Mouse (Mus musculus): ENCODE measurements around the gene Pglyrp2. TPM values are rescaled to one million over a fixed set of nuclear protein-coding genes. Genes with fewer than 3 reads are reported as not detected.

The Pglyrp2 gene
- polyA plus RNA-seq, 1 experiment, result 2.3 TPM

DNA sequence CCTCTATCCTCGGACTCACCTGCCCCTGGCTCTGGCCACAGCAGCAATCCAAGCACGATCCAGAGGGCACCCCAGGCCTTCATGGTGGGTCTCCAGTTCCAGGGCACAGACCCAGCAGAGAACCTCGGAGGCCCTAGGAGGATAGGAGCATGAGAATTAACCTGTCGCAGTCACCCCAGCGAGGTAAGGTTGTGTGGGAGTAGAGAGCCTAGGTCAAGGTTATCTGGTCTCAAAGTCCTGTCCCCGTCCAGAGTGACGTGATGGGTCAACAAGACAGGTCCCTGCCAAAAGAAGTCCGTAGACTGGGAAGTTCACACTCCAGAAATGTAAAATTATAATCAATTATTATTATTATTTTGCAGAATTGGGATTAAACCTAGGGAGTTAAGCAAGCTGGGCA lies 3.2 kb downstream of the Pglyrp2 start:
- TF ChIP-seq GATA1 (IDR thresholded peaks at IDR 0.05; ENCODE audit: low read length), result no peak

DNA sequence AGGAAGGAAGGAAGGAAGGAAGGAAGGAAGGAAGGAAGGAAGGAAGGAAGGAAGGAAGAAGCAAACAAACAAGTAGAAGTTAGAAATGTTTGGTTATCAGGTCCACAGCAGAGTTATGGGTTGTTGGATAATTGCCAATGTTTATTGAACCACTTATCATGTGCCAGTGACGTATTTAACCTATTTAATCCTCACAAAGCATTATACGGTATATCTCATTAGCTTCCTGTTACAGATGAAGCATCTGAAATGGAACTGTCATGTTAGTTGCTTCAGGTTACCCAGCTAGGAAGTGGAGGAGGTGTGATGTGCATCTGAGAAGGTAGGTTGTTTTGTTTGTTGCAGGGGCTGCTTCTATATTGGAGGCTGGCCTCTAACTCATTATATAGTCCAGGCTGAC lies 4.0 kb downstream of the Pglyrp2 start:
- TF ChIP-seq GATA1 (IDR thresholded peaks at IDR 0.05; ENCODE audit: low read length), result no peak

DNA sequence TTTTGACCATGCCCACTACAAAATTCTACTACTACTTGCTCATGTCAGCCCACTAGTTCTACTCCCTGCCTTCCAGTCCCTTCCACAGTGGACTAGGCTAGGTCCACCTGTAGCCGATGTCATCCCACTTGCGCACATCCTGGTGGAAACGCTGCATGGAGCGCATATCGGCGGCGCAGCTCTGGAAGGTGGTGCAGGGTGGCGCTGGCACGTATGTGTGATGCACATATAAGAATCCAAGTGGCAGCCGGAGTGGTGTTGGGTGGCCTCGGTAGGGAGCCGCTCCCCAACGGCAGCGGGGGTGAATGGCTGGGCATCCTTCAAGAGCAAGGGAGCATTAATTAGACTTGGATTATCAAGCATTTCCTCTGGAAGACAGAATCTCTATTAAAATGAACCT lies 7.2 kb downstream of the Pglyrp2 start:
- no peak for TF ChIP-seq GATA1 (IDR thresholded peaks at IDR 0.05; ENCODE audit: low read length)

DNA sequence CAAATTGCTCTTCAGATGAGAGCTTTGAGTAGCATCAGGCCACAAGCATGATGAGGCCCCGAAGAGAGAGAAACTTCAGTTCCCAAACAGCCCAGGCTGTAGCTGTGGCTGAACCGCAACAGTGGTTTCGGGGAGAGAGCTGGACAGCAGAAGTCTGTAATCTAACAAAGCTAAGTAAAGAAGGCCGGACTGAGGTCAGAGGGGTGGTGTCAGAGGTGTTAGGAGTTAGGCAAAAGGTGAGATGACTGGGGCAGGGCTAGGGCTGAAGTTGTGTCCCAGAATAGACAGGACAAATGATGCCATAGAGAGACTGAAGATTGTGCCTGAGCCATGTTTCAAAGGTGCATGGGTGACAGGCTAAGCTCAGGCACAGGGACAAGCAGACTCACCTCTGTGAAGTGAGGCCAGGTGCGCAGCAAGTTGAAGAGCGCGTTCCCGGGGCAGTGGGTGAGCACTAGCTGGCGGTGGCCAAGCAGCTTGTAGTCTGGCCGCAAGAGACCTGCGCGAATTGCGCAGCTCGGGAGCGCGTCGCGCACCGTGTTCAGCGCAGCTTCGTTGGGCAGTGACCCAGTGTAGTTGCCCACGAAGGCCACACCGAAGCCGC lies 8.4 kb downstream of the Pglyrp2 start:
- no peak for TF ChIP-seq GATA1 (IDR thresholded peaks at IDR 0.05; ENCODE audit: low read length)

DNA sequence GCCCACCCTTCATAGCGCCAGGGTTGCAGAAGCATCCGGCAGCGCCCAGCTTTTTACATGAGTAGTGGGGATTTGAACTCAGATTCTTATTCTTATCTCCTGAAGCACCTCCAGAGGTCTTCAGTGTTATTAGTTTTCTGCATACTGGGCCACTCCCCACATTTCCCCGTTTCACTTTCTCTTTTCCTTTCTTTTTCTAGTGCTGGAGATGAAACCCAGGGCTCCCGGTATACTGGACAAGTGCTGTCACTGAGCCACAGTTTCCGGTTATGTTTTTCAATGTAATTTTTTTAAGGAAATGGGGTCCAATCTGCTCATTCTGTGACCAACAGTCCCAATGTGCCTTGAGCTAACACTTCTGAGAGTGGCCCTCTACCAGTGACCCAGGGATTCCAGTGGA lies 12.1 kb downstream of the Pglyrp2 start:
- TF ChIP-seq GATA1 (IDR thresholded peaks at IDR 0.05; ENCODE audit: low read length), result no peak

DNA sequence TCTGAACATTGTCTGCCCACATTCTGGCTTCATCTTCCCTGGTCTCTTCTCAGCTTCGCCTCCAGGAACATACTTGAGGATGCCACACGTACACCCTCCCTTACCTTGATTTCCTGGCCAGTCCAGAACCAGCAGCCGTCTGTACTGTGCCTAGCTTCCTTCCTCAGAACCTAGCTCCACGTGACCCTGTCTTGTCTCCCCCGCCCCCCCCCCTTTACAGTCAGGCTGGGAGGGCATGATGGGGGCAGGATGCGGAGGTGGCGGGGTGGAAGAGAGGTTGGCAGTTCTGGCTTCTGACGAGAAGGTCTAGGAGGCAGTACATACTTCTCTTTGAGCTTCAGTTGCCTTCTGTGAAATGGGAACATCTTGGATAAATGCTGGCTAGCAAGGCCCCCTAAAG lies 20.6 kb downstream of the Pglyrp2 start, which contains the start of gene Rasal3:
Rasal3 (minus strand) TSS at position 167 of the 400 bp plus-strand sequence.
- TF ChIP-seq GATA1 (IDR thresholded peaks at IDR 0.05; ENCODE audit: low read length), result no peak

DNA sequence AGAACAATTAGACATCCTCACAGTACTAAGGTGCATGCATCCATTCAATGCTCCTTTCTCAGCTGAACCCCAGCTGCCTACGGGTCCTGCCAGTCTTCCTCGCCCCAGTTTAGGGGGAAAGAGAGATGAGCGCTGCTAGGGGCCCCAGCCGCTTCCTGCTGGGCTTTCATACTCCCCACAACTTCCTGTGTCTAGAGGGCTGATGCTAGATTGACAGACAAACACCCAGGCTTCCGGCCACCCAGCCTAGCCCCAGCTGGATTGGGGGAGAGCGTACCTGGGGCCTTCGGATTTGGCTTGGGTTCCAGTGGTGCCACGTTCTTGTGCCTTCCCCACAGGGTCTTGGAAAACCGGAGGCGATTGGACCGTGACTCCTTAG lies 21.2 kb downstream of the Pglyrp2 start:
- TF ChIP-seq GATA1 (IDR thresholded peaks at IDR 0.05; ENCODE audit: low read length), result no peak

DNA sequence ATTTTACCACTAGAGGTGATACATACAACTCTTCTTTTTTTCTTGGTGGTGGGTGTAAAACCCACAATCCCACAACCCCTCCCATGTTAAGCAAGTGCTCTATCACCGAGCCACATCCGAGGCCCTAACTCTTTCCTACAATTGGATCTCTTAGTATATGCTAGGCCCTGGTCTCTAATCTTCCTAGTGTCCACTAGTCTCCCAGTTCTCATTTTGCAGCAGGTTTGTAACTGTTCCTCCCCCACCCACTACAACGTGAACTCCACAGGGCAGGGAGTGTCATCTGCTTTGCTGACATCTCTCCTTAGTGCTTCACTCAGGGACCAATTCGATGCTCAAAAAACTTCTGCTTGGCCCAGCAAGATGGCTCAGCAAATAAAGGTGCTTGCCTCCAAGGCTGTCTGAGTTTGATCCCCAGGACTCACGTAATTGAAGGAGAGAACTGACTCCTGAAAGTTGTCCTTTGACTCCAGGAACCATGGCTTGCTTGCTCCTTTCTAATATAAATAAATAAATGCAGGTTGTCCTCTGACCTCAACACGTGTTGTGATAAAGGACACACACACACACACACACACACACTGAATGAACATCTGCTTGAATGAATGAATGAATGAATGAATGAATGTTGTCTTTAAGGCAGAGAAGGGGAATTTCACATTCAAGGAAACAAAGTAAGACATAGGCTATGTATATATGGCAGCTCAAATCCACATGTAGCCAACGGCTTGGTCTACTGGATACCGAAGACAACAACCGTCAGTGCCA lies 21.8 kb downstream of the Pglyrp2 start:
- TF ChIP-seq GATA1 (IDR thresholded peaks at IDR 0.05; ENCODE audit: low read length), result no peak

DNA sequence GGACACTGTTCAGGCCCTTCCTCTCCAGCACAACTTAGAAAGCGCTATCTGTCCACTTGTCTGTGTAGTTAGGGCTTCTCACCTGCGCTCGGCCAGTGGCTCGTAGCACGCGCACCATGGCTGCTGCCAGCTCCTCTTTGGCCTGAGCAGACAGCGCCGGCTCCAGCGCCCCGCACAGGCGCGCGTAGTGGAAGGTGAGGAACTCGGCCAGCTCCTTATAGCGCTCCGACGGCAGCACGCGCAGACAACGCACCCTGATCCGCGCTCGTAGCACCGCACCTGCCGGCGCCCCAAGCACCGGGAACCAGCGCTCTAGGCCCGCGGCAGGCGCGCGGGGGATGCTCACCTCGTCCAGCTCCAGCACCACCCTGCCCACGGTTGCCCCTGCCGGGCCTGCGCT lies 27.7 kb downstream of the Pglyrp2 start:
- TF ChIP-seq GATA1 (IDR thresholded peaks at IDR 0.05; ENCODE audit: low read length), result no peak

DNA sequence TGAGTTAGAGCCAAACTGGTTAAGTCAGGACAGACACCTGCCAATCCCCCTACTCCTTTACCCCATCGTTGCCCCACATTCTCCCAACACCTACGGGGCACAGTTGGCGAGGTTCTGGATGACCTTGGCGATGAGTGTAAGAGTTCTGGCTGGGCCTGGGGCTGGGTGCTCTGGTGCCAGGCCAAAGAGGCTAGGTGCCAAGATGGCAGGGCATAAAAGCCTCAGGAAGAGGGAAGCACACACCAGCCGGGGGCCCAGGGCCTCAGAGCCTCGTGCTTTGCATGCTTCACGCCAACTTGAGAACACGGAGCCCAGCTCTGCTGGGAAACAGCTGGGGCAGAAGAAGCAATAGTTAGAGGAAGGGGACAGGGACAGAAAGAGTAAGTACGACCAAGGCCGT lies 30.0 kb downstream of the Pglyrp2 start:
- TF ChIP-seq GATA1 (IDR thresholded peaks at IDR 0.05; ENCODE audit: low read length), result no peak

DNA sequence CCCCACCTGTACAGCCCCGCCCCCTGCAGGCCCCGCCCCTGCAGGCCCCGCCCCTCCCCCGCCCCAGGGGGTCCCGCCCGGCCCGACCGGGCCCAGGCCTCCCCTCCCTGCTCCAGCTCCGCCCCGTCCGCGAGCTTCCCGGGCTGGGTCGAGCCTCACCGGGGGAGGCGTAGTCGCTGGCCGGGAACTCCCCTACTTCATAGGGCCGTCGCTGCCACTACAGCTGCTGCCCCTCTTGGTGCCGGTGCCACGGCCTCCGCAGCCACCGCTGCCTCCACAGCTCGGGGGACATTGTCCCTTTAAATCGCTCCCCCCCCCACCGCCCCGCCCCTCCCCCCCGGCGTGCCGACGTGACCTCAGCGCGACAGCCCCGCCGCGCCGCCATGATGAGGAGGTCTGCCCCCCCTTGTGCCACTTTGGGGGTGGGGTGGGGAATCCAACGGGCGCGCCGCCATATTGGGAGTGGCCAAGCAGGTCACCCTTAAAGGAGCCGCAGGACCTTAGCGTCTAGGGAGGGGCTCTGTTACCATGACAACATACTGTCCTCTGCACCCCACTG lies 34.8 kb downstream of the Pglyrp2 start, which contains the start of gene Wiz:
Wiz (minus strand) TSS at position 339 of the 559 bp plus-strand sequence.
- no peak for TF ChIP-seq GATA1 (IDR thresholded peaks at IDR 0.05; ENCODE audit: low read length)

DNA sequence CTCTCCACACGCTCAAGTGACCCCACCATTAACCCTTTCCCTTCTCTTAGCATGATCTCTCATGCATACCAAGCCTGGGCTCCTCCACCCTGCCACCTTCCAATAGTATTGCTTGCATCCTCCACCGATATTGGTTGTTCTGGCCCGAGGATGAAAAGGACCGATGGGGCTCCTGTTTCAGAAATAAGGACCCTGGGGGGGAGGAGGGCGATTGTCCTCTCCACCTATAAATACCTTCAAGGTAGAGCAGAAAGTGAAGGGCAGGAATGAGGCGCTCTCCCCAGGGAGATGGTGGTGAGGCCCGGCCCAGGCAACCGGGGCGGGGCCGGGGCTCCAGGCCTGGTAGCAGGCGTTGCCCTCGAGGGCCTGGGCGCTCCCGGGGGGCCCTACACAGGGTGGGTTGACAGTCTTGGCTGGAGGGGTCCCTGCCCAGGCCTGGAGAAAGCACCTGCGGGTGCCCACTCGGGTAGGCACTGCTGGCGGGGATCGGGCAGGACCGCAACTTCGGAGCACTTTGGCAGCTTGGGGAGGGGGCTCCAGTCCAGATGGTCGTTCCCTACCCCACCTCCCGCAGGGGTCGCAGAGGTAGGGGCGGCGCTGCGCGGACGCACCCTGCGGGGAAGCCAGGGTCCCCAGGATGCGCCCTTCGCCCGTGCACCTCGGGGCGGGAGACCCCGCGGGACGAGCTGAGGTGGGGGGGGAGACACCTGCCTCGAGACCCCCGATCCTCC lies 35.4 kb downstream of the Pglyrp2 start:
- TF ChIP-seq GATA1 (IDR thresholded peaks at IDR 0.05; ENCODE audit: low read length), result no peak

DNA sequence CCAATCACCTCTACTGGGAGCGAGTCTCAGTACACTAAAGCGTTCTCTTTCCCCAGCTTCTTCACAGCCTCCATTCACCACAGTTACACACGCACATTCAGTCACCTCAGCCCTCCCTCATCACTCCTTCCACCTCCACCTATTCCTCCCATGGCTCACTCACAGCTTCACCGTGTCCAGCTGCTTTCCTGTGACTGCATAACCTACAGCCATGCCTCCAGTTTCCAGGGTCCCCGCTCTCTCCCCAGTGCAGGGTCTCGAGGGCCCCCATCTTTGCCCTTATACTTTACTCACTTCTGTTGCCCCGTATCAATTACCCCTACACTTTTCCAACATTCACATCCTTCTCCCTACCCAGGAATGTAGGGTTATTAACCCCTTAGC lies 36.0 kb downstream of the Pglyrp2 start:
- TF ChIP-seq GATA1 (IDR thresholded peaks at IDR 0.05; ENCODE audit: low read length), result no peak

DNA sequence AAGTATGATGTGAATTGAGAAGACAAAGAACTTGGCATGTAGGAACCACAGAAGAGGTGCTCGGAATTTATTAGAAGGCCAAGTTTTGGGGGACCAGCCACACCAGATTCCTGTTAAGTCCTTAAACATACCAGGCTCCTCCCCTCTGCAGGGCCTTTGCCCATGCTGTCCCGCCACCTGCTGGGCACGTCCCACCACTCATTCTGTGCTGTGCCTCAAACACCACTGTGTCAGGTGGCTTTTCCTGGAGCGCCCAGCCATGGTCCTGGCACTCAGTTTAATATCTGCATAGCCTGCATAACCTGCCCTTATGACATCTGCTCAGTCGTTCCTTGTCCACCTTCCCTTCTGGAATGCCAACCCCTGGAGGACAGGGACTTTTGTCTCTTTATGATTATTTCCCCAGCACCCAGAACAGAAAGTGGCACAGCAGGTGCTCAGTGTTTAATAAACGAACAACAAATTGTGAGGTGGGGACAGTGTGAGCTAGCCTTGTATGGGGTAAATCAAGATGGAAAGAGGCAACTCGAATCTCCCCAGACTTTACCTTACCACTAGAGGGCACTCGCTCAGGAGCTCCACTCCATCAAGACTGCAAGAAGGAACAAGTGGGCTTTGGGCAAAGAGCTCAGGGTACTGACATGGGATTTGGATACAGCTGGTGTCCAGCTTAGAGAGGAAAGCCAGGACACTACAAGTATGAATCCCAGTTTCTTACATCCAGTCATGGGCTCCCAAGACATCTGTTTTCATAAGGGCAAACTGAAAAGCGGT lies 37.1 kb downstream of the Pglyrp2 start:
- no peak for TF ChIP-seq GATA1 (IDR thresholded peaks at IDR 0.05; ENCODE audit: low read length)

DNA sequence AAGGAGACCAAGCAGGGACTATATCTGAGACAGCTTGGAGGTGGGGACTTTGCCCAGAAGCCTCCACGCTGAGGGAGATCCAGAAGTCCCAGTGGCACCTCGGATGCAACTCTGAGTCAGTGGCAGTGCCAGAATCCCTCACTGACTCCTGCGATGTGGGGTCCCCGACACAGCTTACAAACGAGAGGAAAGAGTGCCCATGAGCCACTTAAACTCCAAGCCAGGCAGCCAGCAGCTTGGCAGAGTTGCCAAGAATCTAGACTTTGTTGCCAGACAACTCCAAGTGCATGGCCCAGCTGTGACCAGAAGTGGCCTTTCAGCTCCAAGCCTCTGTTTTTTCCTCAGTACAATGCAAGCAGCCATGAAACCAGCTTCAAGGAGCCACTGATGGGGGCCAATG lies 40.3 kb downstream of the Pglyrp2 start:
- TF ChIP-seq GATA1 (IDR thresholded peaks at IDR 0.05; ENCODE audit: low read length), result no peak

Measured in G1E-ER4 (cell line).